Mouse (Mus musculus): ENCODE results near the gene Cd247. TPM values are rescaled to one million over a fixed set of nuclear protein-coding genes. Genes with fewer than 3 reads are reported as not detected.

The Cd247 gene
- polyA plus RNA-seq (2012; rRNA removed): 0.21 and 0.55 TPM in 2 replicates

GRCm38 (mm10) chr1:165788511-165788910, at the start of gene Cd247:
TSS of gene Cd247 (plus strand) at chr1:165788681.

GRCm38 (mm10) chr1:165763635-165764372, 24.7 kb upstream of the Cd247 start, which contains the start of gene Creg1:
TSS of gene Creg1 (plus strand) at chr1:165763746.

Other genes with a start within 250 kb of the Cd247 start
- 17.0 and 18.1 TPM in 2 replicates for gene Mpzl1, start 154.1 kb upstream of the Cd247 start, polyA plus RNA-seq (2012; rRNA removed)
- gene Rcsd1, start 78.9 kb upstream of the Cd247 start, polyA plus RNA-seq (2012; rRNA removed): 2.1 and 3.8 TPM in 2 replicates
- 44.8 and 109 TPM in 2 replicates for gene Creg1, start 24.9 kb upstream of the Cd247 start, polyA plus RNA-seq (2012; rRNA removed)
- 3.8 and 7.4 TPM in 2 replicates for gene Pou2f1, start 214.0 kb downstream of the Cd247 start, polyA plus RNA-seq (2012; rRNA removed)